Mouse (Mus musculus): ENCODE measurements at regions not wholly inside any gene's neighbourhood (a gene's known extent, or its start where the extent isn't known, plus 50 kb on each side); places are given as distances from the start of the nearest gene placed in this dataset.

DNA sequence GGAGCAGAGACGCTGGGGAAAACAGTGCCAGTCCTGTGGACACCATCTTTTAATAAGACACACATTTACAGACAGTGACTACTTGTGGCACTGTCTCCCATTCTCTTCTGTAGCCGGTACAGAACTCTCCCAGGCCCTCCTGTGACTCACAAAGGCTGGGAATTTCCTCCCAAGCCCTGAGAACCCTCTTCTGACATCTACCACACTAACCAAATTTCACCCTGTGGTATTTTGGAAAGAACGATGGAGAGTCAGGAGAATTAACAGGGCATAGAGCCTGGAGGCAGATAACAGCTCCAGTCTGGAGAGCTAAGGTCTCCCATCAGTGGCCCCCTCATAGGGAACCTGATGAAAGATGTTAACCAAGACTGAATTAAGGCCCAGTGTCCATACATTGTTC is 59.5 kb upstream of the Ahctf1 start:
- TF ChIP-seq EP300 (IDR thresholded peaks at IDR 0.05; ENCODE audit: insufficient read depth, low read depth, low read length) (no peak), CTCF (IDR thresholded peaks at IDR 0.05; ENCODE audit: low read depth, low read length) (no peak), POLR2A (IDR thresholded peaks at IDR 0.05; ENCODE audit: insufficient read depth, low read length) (no peak)
